Mouse (Mus musculus) olfactory bulb, adult 2 months (tissue): ENCODE measurements around the gene Pick1. TPM values are rescaled to one million over a fixed set of nuclear protein-coding genes. Genes with fewer than 3 reads are reported as not detected.

ENCODE experiments used
- H3K27ac ChIP-seq: fragments of 200-500 bp; 2 replicates; pipeline ENCODE4 v1.5.1; 2012; ENCODE audit warnings: low read depth, low read length; ENCODE audit not compliant: insufficient read depth
- H3K4me1 ChIP-seq: fragments of 200-500 bp; 2 replicates; pipeline ENCODE4 v1.6.1; 2012; ENCODE audit warnings: low read length; ENCODE audit not compliant: control insufficient read depth, insufficient read depth
- H3K4me3 ChIP-seq: fragments of 200-500 bp; 2 replicates; pipeline ENCODE4 v1.5.1; 2012; ENCODE audit warnings: mild to moderate bottlenecking, low read depth, low read length, moderate library complexity; ENCODE audit not compliant: insufficient read depth
- CTCF ChIP-seq: fragments of 200-500 bp; IDR thresholded peaks from 2 replicates; pipeline ENCODE4 v1.5.1; 2012; ENCODE audit warnings: low read depth, mild to moderate bottlenecking, low read length, moderate library complexity; ENCODE audit not compliant: insufficient read depth
- POLR2A ChIP-seq: fragments of 200-500 bp; IDR thresholded peaks from 2 replicates; pipeline ENCODE4 v1.6.1; 2012; ENCODE audit warnings: mild to moderate bottlenecking, low read depth, low read length, moderate library complexity; ENCODE audit not compliant: insufficient read depth
- WGBS: fragments of 180-500 bp; shearing (Covaris S2); methylation state at CpG from one replicate; pipeline ENCODE4 v1.1.7; 2018; 5-methylcytosine and 5-hydroxymethylcytosine counted together
- polyA plus RNA-seq: library from polyadenylated mRNA; stranded (reverse); fragments of >200 nt; gene quantifications from 2 replicates; pipeline ENCODE4 v1.2.4, GENCODE M21; 2012; ENCODE audit warnings: low replicate concordance; ENCODE audit not compliant: missing spikeins, insufficient read depth, insufficient read length

The Pick1 gene
- polyA plus RNA-seq, 1 experiment: not detected

GRCm38 (mm10) chr15:79199390-79199976 is 29.5 kb upstream of the Pick1 start:
- H3K27ac ChIP-seq: no peak overlapping the region
- no peak overlapping the region for H3K4me3 ChIP-seq
- TF ChIP-seq POLR2A: no peak
- no peak for TF ChIP-seq CTCF
- H3K4me1 ChIP-seq: peaks cover 27% of the 10 kb centered on the region
- 92% methylated on average over 12 of the region's 12 CpGs for WGBS

GRCm38 (mm10) chr15:79201491-79202150 is 27.4 kb upstream of the Pick1 start:
- 12% methylated on average over 13 of the region's 13 CpGs for WGBS
- peaks cover 21% of the 10 kb centered on the region for H3K4me1 ChIP-seq
- no peak overlapping the region for H3K4me3 ChIP-seq
- 0 out of 2 replicates have a peak overlapping the region, but pooled peaks have one; percentile 16 for H3K27ac ChIP-seq
- TF ChIP-seq CTCF: no peak
- no peak for TF ChIP-seq POLR2A

GRCm38 (mm10) chr15:79202575-79202974 is 26.4 kb upstream of the Pick1 start:
- 56% methylated on average over 10 of the region's 10 CpGs for WGBS
- no peak for TF ChIP-seq CTCF
- TF ChIP-seq POLR2A: no peak
- H3K4me3 ChIP-seq: no peak overlapping the region
- H3K27ac ChIP-seq: no peak overlapping the region
- H3K4me1 ChIP-seq: peaks cover 21% of the 10 kb centered on the region

GRCm38 (mm10) chr15:79208211-79208610 is 20.8 kb upstream of the Pick1 start:
- H3K27ac ChIP-seq: no peak overlapping the region

GRCm38 (mm10) chr15:79208758-79209439 is 20.1 kb upstream of the Pick1 start:
- WGBS: 61% methylated on average over 27 of the region's 27 CpGs
- no peak overlapping the region for H3K27ac ChIP-seq
- H3K4me3 ChIP-seq: no peak overlapping the region
- TF ChIP-seq CTCF (no peak), POLR2A (no peak)
- peaks cover 7% of the 10 kb centered on the region; the same call in 1 of the 2 replicates for H3K4me1 ChIP-seq

More at GRCm38 (mm10) chr15:79208211-79208610, 20.8 kb upstream of the Pick1 start:
- TF ChIP-seq CTCF (no peak), POLR2A (no peak)
- peaks cover 7% of the 10 kb centered on the region; the same call in 1 of the 2 replicates for H3K4me1 ChIP-seq
- no peak overlapping the region for H3K4me3 ChIP-seq
- 75% methylated on average over 6 of the region's 6 CpGs for WGBS

- Histone ChIP-seq H3K27ac (no peak overlapping the region), H3K4me3 (no peak overlapping the region), H3K4me1 (peaks cover 7% of the 10 kb centered on the region; the same call in 1 of the 2 replicates)
- no peak for TF ChIP-seq POLR2A
- TF ChIP-seq CTCF: no peak
- 77% methylated on average over 2 of the region's 2 CpGs for WGBS
Observed at GRCm38 (mm10) chr15:79210357-79210756, 18.6 kb upstream of the Pick1 start.

- Histone ChIP-seq H3K4me3 (no peak overlapping the region), H3K4me1 (peaks cover 7% of the 10 kb centered on the region; the same call in 1 of the 2 replicates), H3K27ac (peak overlapping the region; percentile 64)
- WGBS: 80% methylated on average over 26 of the region's 26 CpGs
- TF ChIP-seq CTCF: no peak
Observed at GRCm38 (mm10) chr15:79212750-79213446, 16.1 kb upstream of the Pick1 start.

- 67% methylated on average over 6 of the region's 6 CpGs for WGBS
Observed at GRCm38 (mm10) chr15:79213591-79213990, 15.4 kb upstream of the Pick1 start.

GRCm38 (mm10) chr15:79216191-79216590 is 12.8 kb upstream of the Pick1 start:
- no peak overlapping the region for H3K4me3 ChIP-seq
- 85% methylated on average over 3 of the region's 3 CpGs for WGBS
- H3K4me1 ChIP-seq: no peaks in the 10 kb centered on the region
- no peak overlapping the region for H3K27ac ChIP-seq
- no peak for TF ChIP-seq CTCF
- no peak for TF ChIP-seq POLR2A

More at GRCm38 (mm10) chr15:79213591-79213990, 15.4 kb upstream of the Pick1 start:
- TF ChIP-seq POLR2A: no peak
- no peak for TF ChIP-seq CTCF
- Histone ChIP-seq H3K4me1 (peaks cover 7% of the 10 kb centered on the region; the same call in 1 of the 2 replicates), H3K27ac (peak overlapping the region; percentile 64), H3K4me3 (no peak overlapping the region)
